Mouse (Mus musculus): ENCODE data around the gene Ranbp3. TPM values are rescaled to one million over a fixed set of nuclear protein-coding genes. Genes with fewer than 3 reads are reported as not detected.

Ranbp3 gene
- total RNA-seq, 1 experiment from 2014 or later, result 51.9 TPM

DNA sequence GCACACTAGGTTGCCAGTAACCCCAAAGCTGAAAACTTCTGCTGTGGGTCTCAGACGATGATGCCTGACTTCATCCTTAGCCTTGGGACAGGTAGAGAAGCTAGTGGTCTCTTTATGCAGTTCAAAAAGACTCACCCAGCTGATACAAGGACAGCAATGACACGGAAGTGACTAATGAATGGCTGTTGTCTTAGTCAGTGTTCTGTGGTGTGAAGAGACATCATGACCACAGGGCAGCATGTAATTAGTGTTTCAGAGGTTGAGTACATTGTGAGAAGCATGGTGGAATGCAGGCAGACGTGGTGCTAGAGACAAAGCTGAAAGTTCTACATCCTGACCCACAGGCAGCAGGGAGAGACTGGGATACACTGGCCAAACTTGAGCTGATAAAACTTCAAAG, 5.5 kb upstream of the Ranbp3 start:
- ATAC-seq (replicated peaks in 1 of 2; ENCODE audit: insufficient read depth in 1 of 2, low FRiP score in 2 of 2, low TSS enrichment in 1 of 2, low read depth in 1 of 2, poor library complexity in 2 of 2, severe bottlenecking in 2 of 2), result no peak

DNA sequence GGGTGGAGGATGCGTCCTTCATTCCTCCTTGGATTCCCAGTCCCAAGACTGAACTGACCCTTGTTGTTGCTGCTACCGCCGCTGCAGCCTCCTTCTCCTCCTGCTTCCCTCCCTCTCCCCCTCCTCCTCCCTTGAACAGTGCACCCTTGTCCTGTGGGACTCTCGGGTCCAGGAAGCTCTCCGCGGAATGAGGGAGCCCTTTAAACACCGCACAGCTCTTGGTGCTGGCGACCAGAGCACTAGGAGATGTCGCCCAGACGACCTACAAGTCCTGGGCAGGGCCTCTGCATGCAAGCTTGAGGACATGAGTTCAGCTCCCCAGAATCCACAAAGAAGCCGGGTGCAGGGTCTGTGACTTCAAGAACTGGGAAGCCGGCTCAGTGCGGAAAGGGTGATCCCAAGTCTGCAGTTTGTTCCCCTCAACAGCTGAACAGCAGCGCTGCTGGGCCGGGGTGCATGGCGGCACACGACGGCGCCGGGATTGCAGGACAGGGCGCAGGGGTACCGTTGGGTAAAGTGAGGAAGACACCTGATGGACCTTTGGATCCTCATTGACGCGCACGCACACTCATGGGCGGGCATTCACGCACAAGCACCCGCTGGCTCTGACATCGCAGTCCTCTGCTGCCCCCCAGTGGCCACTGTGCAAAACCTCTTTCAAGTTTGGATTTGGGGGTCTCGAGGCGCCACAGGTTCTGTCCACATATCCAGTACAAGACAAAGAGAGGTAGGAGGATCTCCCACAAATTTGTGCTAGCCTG, 4.5 kb upstream of the Ranbp3 start:
- ATAC-seq (replicated peaks in 1 of 2; ENCODE audit: insufficient read depth in 1 of 2, low FRiP score in 2 of 2, low TSS enrichment in 1 of 2, low read depth in 1 of 2, poor library complexity in 2 of 2, severe bottlenecking in 2 of 2), result peak; percentile 58 to 65

DNA sequence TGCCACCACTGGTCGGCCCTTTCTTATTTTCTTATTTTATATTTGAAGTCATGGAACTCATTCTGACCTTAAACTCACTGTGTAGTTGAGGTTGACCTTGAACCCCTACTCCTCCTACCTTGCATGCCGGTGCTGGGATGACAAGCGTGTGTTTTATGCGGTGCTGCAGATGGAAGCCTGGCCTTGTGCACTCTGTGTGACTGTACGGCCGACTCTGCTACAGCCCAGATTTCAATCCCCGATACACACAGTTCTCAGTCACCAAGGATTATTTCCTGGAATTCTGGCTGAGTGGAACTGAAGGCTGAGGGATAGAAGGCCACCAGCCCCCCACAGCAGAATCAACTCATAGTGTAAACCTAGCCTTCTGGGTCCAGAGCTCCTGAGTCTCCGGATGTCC, 3.3 kb upstream of the Ranbp3 start:
- ATAC-seq (replicated peaks in 1 of 2; ENCODE audit: insufficient read depth in 1 of 2, low FRiP score in 2 of 2, low TSS enrichment in 1 of 2, low read depth in 1 of 2, poor library complexity in 2 of 2, severe bottlenecking in 2 of 2), result no peak

DNA sequence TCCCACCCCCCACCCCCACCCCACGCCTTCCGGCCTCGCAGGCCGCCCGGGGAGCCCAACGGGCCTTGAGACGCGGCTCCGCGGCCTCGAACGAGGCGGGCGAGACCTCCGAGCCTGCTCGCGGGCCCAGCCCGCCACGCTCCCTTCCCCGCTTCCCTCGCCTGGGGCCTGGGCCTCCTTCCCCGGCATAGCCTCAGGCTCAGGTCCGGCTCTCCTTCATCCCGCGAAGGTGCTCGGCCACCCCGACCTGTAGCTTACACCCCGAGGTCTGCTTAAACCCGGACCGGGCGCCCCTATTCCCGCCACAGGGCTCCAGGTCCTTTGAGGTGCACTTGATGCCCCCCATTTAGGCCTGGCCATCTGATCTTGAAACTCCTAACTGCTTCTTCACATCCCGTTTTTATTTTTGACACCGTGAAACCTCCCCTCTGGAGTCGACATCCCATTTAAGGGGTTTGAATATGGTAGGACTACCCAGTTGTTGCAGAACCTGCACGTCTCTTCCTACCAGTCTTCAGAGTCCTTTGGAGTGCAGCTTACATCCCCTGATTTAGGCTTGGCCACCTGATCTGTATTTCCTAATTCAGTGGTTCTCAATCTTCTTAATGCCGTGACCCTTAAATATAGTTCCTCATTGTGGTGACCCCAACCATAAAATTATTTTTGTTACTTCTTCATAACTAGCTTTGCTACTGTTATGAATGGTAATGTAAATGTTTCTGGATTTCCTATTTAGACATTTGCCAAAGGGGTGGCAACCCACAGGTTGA, 738 bp downstream of the Ranbp3 start:
- ATAC-seq (replicated peaks in 1 of 2; ENCODE audit: insufficient read depth in 1 of 2, low FRiP score in 2 of 2, low TSS enrichment in 1 of 2, low read depth in 1 of 2, poor library complexity in 2 of 2, severe bottlenecking in 2 of 2), result no peak

DNA sequence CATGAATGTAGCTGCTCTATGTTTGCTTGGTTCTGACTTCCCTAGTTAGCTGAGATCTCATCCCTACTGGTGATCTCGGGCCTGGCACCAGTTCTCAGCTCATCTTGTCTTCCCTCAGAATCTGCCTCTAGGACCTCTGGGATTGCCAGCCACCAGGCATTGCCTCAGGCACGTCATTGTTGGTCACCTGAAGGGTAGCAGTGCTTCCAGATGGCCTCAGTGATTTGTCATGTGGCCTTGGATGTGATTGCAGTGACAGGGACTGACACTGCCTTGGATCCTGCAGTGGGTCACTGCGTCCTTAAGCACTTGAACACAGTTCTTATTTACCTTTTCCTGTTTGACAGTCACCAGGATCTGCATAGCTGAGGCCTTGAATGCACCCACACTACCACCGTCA, 8.7 kb downstream of the Ranbp3 start:
- ATAC-seq (replicated peaks in 1 of 2; ENCODE audit: insufficient read depth in 1 of 2, low FRiP score in 2 of 2, low TSS enrichment in 1 of 2, low read depth in 1 of 2, poor library complexity in 2 of 2, severe bottlenecking in 2 of 2), result no peak

DNA sequence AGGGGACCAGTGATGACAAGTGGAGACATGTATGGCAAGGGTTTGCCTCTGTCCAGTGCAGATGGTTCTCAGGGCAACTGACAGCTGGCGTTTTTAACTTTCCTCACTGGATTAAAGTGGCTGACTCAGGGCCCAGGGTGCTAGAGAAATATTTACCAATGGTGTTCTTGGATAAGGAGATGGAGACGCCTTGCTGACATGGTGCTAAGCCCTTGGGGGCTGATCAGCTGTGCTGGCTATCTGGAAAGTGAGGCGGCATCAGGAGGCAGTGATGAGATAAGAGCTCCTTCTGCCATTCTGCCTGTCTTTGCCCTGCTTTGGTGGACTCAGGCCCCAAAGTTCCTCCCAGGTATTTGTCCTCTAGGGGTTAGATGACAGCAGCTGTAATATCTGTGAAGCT, 9.8 kb downstream of the Ranbp3 start:
- no peak for ATAC-seq (replicated peaks in 1 of 2; ENCODE audit: insufficient read depth in 1 of 2, low FRiP score in 2 of 2, low TSS enrichment in 1 of 2, low read depth in 1 of 2, poor library complexity in 2 of 2, severe bottlenecking in 2 of 2)

DNA sequence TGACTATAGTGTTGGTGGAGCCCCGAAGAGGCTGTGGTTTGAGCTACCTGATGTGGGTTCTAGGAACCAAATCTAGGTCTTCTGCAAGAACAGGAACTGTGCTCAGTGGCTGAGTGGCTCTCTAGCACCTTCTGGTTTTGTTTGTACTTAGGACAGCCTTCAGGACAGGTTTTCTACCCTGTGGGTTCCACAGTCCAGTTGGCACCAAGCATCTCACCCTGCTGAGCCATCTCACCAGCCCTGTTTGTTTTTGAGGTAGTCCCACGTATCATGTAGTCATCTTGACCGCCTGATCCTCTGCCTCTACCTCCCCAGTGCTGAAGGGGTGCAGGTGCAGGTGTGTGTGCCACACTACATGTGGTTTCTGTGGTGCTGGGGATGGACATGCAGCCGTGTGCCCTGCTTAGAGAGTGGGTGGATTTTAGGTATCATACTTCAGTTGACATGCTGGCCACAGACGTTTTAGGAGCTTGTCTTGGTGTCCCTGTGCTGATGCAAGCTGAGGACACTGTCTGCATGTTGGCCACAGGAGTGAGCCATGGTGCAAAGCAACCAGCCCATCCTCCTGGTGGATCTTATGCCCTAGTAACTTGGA, 10.5 kb downstream of the Ranbp3 start:
- ATAC-seq (replicated peaks in 1 of 2; ENCODE audit: insufficient read depth in 1 of 2, low FRiP score in 2 of 2, low TSS enrichment in 1 of 2, low read depth in 1 of 2, poor library complexity in 2 of 2, severe bottlenecking in 2 of 2), result no peak

DNA sequence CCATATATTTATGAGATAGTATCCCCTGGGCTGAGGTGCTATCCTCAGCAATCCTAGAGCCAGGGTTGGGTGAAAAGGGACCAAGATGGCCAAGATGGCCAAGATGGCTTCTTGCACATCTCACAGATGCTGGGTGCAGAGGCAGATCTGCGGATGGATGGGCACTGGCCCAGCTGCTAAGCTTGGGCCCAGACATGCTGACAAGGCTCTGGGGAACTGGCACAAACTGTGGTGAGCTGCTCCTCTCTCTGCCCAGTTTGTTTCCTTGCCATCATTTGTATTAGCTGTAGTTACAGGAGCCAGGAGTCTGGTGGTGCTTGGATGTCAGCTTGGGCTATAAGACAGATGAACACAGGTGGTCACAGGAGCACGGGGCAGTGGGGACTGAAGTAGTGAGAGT, 11.6 kb downstream of the Ranbp3 start:
- no peak for ATAC-seq (replicated peaks in 1 of 2; ENCODE audit: insufficient read depth in 1 of 2, low FRiP score in 2 of 2, low TSS enrichment in 1 of 2, low read depth in 1 of 2, poor library complexity in 2 of 2, severe bottlenecking in 2 of 2)

DNA sequence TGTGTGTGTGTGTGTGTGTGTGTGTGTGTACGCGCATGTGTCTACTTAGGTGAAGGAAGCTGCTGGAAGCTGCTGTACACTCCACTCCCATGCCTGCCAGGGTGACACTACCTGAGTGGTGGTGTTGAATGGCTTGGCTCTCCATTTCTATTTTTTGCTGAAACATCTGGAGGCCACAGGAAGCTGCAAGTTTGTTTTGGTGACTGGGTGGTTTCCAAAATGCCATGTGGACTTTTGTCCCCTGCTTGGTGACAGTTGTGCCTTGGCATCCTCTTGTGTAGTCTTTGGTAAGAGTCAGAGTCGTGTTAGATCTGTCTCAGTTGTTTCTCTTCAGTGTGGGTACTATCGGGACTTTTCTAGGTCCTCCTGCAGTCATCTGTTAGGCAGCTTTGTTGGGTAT, 13.7 kb downstream of the Ranbp3 start:
- no peak for ATAC-seq (replicated peaks in 1 of 2; ENCODE audit: insufficient read depth in 1 of 2, low FRiP score in 2 of 2, low TSS enrichment in 1 of 2, low read depth in 1 of 2, poor library complexity in 2 of 2, severe bottlenecking in 2 of 2)

DNA sequence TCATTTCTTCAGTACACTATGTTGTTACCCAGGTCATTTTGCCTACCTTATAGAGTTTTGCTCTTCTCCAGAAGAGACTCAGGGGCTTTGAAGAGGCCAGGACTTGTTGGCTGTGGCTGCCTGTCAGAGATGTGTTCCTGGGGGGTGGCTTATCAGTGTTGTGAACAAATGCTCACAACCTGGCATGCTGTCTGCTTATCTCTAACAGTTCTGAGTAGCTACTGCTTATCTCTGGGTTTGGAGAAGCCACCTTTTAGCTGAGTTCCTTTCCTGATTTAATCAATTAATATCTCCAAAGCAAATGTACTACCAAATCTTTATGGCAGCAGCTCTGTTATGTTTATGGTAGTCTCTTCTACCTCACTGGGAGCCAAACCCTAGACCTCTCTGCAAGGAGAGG, 15.0 kb downstream of the Ranbp3 start:
- no peak; a peak in 1 of 4 replicates for ATAC-seq (replicated peaks in 1 of 2; ENCODE audit: insufficient read depth in 1 of 2, low FRiP score in 2 of 2, low TSS enrichment in 1 of 2, low read depth in 1 of 2, poor library complexity in 2 of 2, severe bottlenecking in 2 of 2)

DNA sequence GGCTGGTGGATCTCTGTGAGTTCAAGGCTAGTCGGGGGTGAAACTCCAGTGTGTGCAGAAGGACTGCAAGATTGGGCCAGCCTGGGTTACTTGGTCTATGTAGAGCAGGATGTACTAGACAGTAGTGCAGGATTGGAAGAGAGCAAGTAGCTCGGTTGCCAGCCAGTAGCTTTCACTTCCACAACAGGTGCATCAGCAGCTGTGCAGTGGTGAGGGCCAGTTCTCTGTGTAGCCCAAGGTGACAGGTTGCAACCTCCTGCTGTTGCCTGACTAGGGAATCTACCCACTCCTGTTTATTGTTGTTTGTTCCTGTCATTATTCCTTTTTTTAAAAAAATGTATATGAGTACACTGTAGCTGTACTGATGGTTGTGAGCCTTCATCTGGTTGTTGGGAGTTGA, 15.6 kb downstream of the Ranbp3 start:
- no peak for ATAC-seq (replicated peaks in 1 of 2; ENCODE audit: insufficient read depth in 1 of 2, low FRiP score in 2 of 2, low TSS enrichment in 1 of 2, low read depth in 1 of 2, poor library complexity in 2 of 2, severe bottlenecking in 2 of 2)

DNA sequence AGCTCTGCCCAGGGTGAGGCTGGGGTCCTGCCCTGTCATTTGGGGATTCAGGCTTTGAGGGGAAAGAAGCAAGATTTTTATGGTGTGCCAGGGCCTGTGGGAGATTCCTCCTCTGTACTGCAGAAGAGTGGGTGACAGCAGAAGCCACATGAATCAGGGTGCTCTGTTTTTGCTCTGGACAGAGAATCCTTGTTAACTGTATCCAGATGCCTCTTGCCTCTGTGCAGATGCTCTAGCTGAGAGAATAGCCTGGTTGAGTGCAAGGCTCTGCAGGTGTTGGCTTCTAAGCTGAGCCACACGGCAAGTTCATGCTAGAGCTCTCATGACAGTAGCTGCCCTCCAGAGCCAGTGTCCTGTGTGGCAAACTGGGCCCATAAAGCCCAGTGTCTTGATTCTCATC, 20.3 kb downstream of the Ranbp3 start:
- ATAC-seq (replicated peaks in 1 of 2; ENCODE audit: insufficient read depth in 1 of 2, low FRiP score in 2 of 2, low TSS enrichment in 1 of 2, low read depth in 1 of 2, poor library complexity in 2 of 2, severe bottlenecking in 2 of 2), result no peak; a peak in 2 of 4 replicates

DNA sequence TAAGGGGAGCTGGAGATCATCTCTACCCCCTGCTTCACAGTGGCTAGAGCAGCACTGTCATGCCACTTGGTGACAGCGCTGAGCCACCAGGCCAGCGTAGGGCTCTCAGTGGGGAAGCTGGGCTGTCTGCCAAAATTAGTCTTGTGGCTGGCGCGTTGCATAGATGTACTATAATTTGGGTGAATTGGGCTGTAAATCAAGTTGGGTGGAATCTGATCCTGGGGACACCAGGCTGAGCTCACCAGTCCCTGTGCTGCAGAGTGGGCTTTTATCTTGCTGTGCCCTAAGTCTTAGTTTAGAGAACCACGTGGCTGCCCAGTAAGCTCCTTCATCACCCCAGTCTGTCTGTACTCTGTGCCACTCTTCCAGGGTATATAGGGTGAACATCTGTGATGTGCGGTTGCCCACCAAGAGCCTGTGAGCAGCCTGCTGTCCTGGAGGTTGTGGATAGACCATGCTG, 20.8 kb downstream of the Ranbp3 start:
- peak; percentile 77 to 85 for ATAC-seq (replicated peaks in 1 of 2; ENCODE audit: insufficient read depth in 1 of 2, low FRiP score in 2 of 2, low TSS enrichment in 1 of 2, low read depth in 1 of 2, poor library complexity in 2 of 2, severe bottlenecking in 2 of 2)

DNA sequence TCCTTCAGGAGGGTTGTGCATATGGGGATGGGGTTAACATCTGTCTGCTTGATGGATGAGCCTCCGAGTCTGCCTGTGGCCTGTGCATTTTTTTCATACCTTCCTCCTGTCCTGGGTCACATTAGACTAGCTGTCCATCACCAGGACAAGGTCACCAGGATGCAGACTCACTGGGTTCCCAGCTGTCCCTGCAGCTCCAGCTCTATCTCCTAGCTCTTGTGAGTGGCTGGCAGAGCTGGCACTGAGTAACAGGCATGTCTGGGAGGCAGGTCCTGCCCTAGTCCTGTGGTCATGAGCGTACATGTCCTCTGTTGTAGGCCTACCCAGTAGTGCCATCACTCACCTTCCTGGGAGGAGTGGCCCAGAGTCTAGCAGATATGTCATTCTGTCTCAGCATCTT, 27.4 kb downstream of the Ranbp3 start:
- no peak for ATAC-seq (replicated peaks in 1 of 2; ENCODE audit: insufficient read depth in 1 of 2, low FRiP score in 2 of 2, low TSS enrichment in 1 of 2, low read depth in 1 of 2, poor library complexity in 2 of 2, severe bottlenecking in 2 of 2)

DNA sequence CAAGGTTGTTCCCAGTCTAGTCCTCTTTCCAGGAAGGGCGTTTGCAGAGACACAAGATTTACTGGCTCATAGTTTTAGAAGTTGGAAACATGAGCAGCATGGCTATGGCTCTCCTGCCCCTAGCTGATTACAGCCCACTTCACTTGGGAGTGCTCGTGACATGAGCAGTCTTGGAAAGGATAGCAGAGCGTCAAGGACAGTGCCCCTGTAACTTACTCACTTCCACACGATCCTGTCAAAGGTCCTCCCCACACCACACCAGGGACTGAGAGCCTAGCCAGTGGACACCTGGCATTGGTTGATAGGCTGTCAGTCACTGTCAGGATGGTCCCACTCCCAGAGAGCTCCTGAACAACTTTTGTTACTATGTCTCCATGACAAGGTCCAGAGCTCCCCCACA, 29.9 kb downstream of the Ranbp3 start:
- ATAC-seq (replicated peaks in 1 of 2; ENCODE audit: insufficient read depth in 1 of 2, low FRiP score in 2 of 2, low TSS enrichment in 1 of 2, low read depth in 1 of 2, poor library complexity in 2 of 2, severe bottlenecking in 2 of 2), result no peak

DNA sequence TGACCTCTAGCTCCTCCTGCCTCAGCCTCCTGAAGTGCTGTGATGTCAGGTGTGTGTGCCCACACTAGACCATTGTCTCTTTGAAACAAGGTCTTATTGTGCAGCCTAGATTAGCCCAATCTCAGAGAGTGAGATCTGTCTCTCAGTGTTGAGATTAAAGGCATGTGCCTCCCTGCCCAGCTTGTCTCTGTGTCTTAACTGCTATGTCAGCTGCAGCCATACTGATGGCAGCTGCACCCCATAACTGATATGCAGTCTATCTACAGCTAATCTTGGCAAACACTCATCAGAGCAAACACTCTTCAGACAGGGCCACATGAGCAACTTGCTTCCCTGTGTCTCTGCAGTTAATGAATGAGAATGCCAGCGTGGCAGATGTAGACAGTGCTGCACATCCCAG, 33.4 kb downstream of the Ranbp3 start:
- no peak for ATAC-seq (replicated peaks in 1 of 2; ENCODE audit: insufficient read depth in 1 of 2, low FRiP score in 2 of 2, low TSS enrichment in 1 of 2, low read depth in 1 of 2, poor library complexity in 2 of 2, severe bottlenecking in 2 of 2)

DNA sequence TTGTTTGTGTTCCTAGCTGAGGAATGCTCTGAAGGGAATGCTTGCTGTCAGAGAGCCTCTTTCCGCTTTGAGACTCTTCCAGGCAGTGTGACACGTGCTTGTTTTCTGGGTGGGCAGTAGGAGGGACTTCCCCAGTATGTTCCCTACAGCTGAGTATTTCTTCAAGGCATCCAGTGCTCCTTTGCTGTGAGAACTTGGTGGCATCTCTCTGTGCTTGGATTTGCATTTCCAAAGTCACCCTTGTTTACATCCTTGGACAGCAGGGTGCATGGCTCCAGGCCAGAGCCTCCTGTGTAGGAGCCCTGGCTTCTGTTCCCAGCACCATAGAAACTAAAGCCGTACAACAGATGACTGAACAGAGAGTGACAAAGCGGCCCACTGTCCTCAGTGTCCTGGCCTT, 35.6 kb downstream of the Ranbp3 start:
- no peak for ATAC-seq (replicated peaks in 1 of 2; ENCODE audit: insufficient read depth in 1 of 2, low FRiP score in 2 of 2, low TSS enrichment in 1 of 2, low read depth in 1 of 2, poor library complexity in 2 of 2, severe bottlenecking in 2 of 2)

DNA sequence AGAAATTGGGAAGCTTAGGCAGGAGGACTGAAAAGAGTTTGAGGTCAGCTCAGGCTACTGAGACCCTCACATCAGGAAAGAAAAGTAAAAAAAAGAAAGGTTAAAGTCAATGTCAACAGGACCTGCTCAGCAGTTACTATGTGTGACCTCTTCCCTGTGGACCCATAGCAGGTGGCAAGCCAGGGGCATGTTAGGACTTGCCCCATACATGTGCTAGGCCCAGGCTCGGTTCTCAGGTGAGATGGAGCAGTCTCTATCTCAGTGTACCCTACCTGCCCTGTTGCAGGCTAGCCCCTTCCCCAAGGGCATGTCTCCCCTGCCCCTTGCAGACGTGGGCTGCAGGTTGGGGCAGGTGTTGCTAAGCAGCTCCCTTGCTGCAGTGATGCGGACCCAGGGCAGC, 36.6 kb downstream of the Ranbp3 start:
- no peak for ATAC-seq (replicated peaks in 1 of 2; ENCODE audit: insufficient read depth in 1 of 2, low FRiP score in 2 of 2, low TSS enrichment in 1 of 2, low read depth in 1 of 2, poor library complexity in 2 of 2, severe bottlenecking in 2 of 2)

Measured in hematopoietic stem cell, adult 5-6 weeks (primary cell).